Mouse (Mus musculus) forebrain, embryonic 10.5 days (tissue): ENCODE data around the gene Homez. TPM values are rescaled to one million over a fixed set of nuclear protein-coding genes. Genes with fewer than 3 reads are reported as not detected.

Source experiments
- DNase-seq: peaks from one replicate; pipeline ENCODE4 v3.0.0-alpha.2; 2017; ENCODE audit warnings: low spot score; ENCODE audit errors: extremely low spot score
- H3K27ac ChIP-seq: fragments of 300-500 bp; sonication (generic); 2 replicates; pipeline ENCODE4 v1.5.1; 2016; ENCODE audit warnings: mild to moderate bottlenecking
- H3K27me3 ChIP-seq: fragments of 300-500 bp; sonication (generic); 2 replicates; pipeline ENCODE4 v1.6.1; 2016; ENCODE audit warnings: mild to moderate bottlenecking; ENCODE audit not compliant: poor library complexity, severe bottlenecking
- H3K36me3 ChIP-seq: fragments of 300-500 bp; sonication (generic); replicated peaks from 2 replicates; pipeline ENCODE4 v1.6.1; 2016; ENCODE audit warnings: mild to moderate bottlenecking, moderate library complexity
- H3K4me1 ChIP-seq: fragments of 300-500 bp; sonication (generic); 2 replicates; pipeline ENCODE4 v1.6.1; 2016
- H3K4me3 ChIP-seq: fragments of 300-500 bp; sonication (generic); 2 replicates; pipeline ENCODE4 v1.5.1; 2016; ENCODE audit warnings: mild to moderate bottlenecking, moderate library complexity
- H3K9me3 ChIP-seq: fragments of 300-500 bp; sonication (generic); 2 replicates; pipeline ENCODE4 v1.6.1; 2016; ENCODE audit warnings: mild to moderate bottlenecking, moderate library complexity
- WGBS: fragments of 180-500 bp; shearing (Covaris S2); methylation state at CpG from one replicate; pipeline ENCODE4 v1.1.7; 2016; 5-methylcytosine and 5-hydroxymethylcytosine counted together
- polyA plus RNA-seq: library from polyadenylated mRNA; unstranded; fragments of >200 nt; fragmentation: Nextera tagmentation; extraction: Ambion mirVana; gene quantifications from 2 replicates; pipeline ENCODE4 v1.2.1, GENCODE M21; 2016

Homez gene
- polyA plus RNA-seq, 1 experiment from 2014 or later, result 24.0 TPM

DNA sequence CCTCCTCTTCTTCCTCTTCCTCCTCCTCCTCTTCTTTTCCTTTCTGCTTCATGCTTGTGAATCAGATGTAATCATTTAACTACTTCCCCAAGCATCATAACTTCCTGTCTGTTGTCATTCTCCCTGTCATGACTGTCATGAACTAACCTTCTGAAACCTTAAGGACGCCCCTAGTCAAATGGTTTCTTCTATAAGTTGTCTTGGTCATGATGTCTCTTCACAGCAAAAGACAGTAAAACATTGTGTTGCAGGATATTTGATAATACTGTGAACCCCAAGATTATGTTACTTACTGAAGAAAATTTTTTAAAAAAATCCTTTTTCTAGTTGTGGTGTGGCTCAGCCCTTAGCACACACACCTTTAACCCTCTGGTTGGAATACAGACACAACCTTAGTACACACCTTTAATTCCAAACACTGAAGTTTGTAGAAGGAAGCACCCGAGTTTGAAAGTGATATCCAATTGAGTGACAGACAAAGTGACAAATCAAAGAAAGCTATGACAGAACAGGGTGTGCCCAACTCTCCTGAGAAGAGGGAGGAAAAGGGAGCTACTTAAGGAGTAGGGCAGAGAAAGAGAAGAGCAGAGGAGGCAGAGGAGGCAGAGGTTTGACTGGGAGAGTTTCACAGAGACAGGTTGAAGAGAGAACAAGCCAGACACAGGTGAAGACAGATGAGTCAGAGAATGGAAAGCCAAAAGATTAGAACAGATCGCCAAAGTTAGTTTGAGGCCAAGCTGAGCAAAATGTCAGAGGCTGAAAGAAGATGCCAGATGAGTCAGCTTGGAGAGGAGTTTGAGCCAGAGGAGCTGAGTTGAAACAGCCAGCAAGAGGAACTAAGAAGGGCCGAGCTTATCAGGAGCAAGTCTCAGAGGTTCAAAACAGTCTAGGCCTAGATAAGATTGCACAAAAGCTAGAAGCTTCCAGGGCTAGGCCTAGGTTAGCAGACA, 61.8 kb downstream of the Homez start:
- Histone ChIP-seq H3K4me3 (no peak overlapping the region), H3K9me3 (no peaks in the 10 kb centered on the region), H3K27ac (no peak overlapping the region), H3K36me3 (no peaks in the 10 kb centered on the region), H3K4me1 (no peaks in the 10 kb centered on the region), H3K27me3 (no peaks in the 10 kb centered on the region)
- WGBS, result 80% methylated on average over 4 of the region's 4 CpGs
- no peak for DNase-seq

DNA sequence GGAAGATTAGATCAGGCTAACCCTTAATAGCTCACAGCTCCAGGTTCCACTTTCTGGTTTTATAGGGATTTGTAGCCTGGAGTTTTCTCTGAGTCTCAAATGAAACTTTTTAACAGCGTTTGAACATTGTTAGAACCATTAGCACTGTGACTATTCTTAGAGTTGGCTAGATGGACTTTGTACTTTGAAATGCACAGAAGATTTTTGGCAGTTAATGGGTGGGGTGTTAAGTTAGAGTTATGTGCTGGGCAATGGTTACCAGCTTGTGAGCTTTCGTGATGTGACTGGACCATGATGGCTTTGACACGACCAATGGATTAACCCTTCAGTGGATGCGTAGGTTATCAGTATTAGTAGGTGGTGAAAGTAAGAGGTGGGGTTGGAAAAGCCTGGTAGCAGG, 64.6 kb downstream of the Homez start:
- WGBS, result 86% methylated on average over 4 of the region's 4 CpGs
- Histone ChIP-seq H3K9me3 (no peaks in the 10 kb centered on the region), H3K4me3 (no peak overlapping the region)

More for the DNA sequence above, 64.6 kb downstream of the Homez start:
- Histone ChIP-seq H3K4me1 (no peaks in the 10 kb centered on the region), H3K27ac (no peak overlapping the region), H3K36me3 (no peaks in the 10 kb centered on the region), H3K27me3 (no peaks in the 10 kb centered on the region)
- DNase-seq, result no peak

Other genes with a start within 250 kb of the Homez start
- 0.05 and 0.12 TPM in 2 replicates for gene Psmb11, start 249.5 kb downstream of the Homez start, polyA plus RNA-seq
- not detected in 2 replicates for gene Gm17606, start 230.0 kb downstream of the Homez start, polyA plus RNA-seq
- gene Cdh24, start 229.6 kb downstream of the Homez start, polyA plus RNA-seq, result 4.7 and 5.4 TPM in 2 replicates
- gene 1700123O20Rik, start 184.7 kb downstream of the Homez start, polyA plus RNA-seq, result 104 and 109 TPM in 2 replicates
- gene Acin1, start 184.0 kb downstream of the Homez start, polyA plus RNA-seq, result 142 and 146 TPM in 2 replicates
- gene Gm29776, start 172.1 kb downstream of the Homez start, polyA plus RNA-seq, result not detected in 2 replicates
- gene Cebpe, start 158.8 kb downstream of the Homez start, polyA plus RNA-seq, result not detected in 2 replicates
- gene Slc7a8, start 89.0 kb downstream of the Homez start, polyA plus RNA-seq, result 1.0 and 2.3 TPM in 2 replicates
- not detected in 2 replicates for gene Rnf212b, start 56.8 kb downstream of the Homez start, polyA plus RNA-seq
- gene Ppp1r3e, start 6.6 kb upstream of the Homez start, polyA plus RNA-seq, result 0.96 and 1.0 TPM in 2 replicates
- gene Bcl2l2, start 12.4 kb upstream of the Homez start, polyA plus RNA-seq, result 2.2 and 2.5 TPM in 2 replicates
- gene Gm20521, start 12.5 kb upstream of the Homez start, polyA plus RNA-seq, result not detected in 2 replicates
- 168 and 174 TPM in 2 replicates for gene Pabpn1, start 21.5 kb upstream of the Homez start, polyA plus RNA-seq
- gene Slc22a17, start 42.2 kb upstream of the Homez start, polyA plus RNA-seq, result 38.8 and 40.0 TPM in 2 replicates
- 38.3 and 39.0 TPM in 2 replicates for gene Efs, start 55.2 kb upstream of the Homez start, polyA plus RNA-seq
- not detected in 2 replicates for gene Il25, start 61.7 kb upstream of the Homez start, polyA plus RNA-seq
- gene Cmtm5, start 65.3 kb upstream of the Homez start, polyA plus RNA-seq, result 0.26 and 0.81 TPM in 2 replicates
- gene Myh6, start 96.0 kb upstream of the Homez start, polyA plus RNA-seq, result 0.38 and 0.41 TPM in 2 replicates
- not detected in 2 replicates for gene Gm17428, start 106.0 kb upstream of the Homez start, polyA plus RNA-seq
- 0.63 and 0.72 TPM in 2 replicates for gene Myh7, start 123.7 kb upstream of the Homez start, polyA plus RNA-seq
- 102 and 104 TPM in 2 replicates for gene Ngdn, start 144.5 kb upstream of the Homez start, polyA plus RNA-seq
- 8.1 and 9.2 TPM in 2 replicates for gene Zfhx2, start 221.4 kb upstream of the Homez start, polyA plus RNA-seq
- 30.5 and 31.4 TPM in 2 replicates for gene Thtpa, start 223.8 kb upstream of the Homez start, polyA plus RNA-seq
- gene Ap1g2, start 235.6 kb upstream of the Homez start, polyA plus RNA-seq, result 16.4 and 18.5 TPM in 2 replicates
- gene Jph4, start 246.0 kb upstream of the Homez start, polyA plus RNA-seq, result 0.31 and 0.56 TPM in 2 replicates